Mouse (Mus musculus): ENCODE data around the gene Eif5b. TPM values are rescaled to one million over a fixed set of nuclear protein-coding genes. Genes with fewer than 3 reads are reported as not detected.
"Not testable (repeated sequence)": the region's sequence is repeated elsewhere in the genome, so short reads cannot be mapped to it uniquely, and the experiment has no call there.

Eif5b gene
- polyA plus RNA-seq, 1 experiment, result 19.1 TPM

DNA sequence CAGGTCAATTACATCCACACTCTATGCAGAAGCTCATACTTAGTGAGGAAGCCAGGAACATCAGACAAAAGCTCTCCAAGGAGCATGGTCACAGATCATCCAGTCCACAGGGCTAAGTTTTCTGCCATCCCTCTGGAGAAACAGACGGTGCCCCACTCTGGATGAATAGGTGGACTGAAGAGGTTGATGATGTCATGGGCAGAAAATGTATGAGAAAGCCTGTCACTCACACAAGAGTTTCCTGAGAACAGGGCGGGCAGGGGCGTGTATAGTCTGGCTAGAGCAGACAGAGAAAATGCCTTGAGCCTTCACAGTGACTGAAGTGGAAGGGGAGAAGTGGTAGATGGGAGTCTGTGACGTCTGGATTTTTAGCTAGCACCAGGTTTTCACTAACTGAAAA lies 26.3 kb upstream of the Eif5b start:
- H3K4me1 ChIP-seq (ENCODE audit: control insufficient read depth, insufficient read depth, low read length), result no peaks in the 10 kb centered on the region
- no peak for TF ChIP-seq CTCF (IDR thresholded peaks at IDR 0.05; ENCODE audit: extremely low read depth, insufficient read depth, low read length)
- no peak for TF ChIP-seq POLR2A (IDR thresholded peaks at IDR 0.05; ENCODE audit: extremely low read depth, insufficient read depth, low read length)
- no peak overlapping the region for H3K27ac ChIP-seq (ENCODE audit: insufficient read depth, low read length)
- no peak overlapping the region for H3K4me3 ChIP-seq (ENCODE audit: insufficient read depth, low read length)

DNA sequence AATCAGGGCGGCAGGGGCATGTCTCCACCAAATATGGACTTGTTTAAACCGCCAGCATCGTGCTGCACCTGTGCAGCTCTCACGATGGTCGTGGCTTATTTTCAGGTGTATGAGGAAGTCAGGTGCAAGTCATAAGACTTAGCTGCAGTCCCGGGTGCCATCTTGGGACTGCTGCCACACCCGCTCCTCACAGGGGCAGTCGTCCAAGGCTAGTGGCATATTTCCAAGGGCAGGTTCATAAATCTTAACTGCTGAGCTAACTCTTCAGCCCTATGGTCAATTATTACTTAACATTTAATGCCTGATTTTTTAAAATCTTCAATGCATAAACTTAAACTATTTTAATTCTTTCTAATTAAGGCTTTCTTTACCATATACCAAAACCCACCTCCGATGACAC lies 21.1 kb upstream of the Eif5b start:
- not testable (repeated sequence) for H3K4me1 ChIP-seq (ENCODE audit: control insufficient read depth, insufficient read depth, low read length); H3K4me3 ChIP-seq (ENCODE audit: insufficient read depth, low read length); H3K27ac ChIP-seq (ENCODE audit: insufficient read depth, low read length)

- no peak overlapping the region for H3K4me3 ChIP-seq (ENCODE audit: insufficient read depth, low read length)
- H3K27ac ChIP-seq (ENCODE audit: insufficient read depth, low read length), result no peak overlapping the region
- H3K4me1 ChIP-seq (ENCODE audit: control insufficient read depth, insufficient read depth, low read length), result no peaks in the 10 kb centered on the region
- no peak for TF ChIP-seq CTCF (IDR thresholded peaks at IDR 0.05; ENCODE audit: extremely low read depth, insufficient read depth, low read length)
Observed at GRCm38 (mm10) chr1:37977303-37977702, 20.5 kb upstream of the Eif5b start.

- Histone ChIP-seq H3K4me3 (ENCODE audit: insufficient read depth, low read length) (no peak overlapping the region), H3K27ac (ENCODE audit: insufficient read depth, low read length) (no peak overlapping the region), H3K4me1 (ENCODE audit: control insufficient read depth, insufficient read depth, low read length) (no peaks in the 10 kb centered on the region)
- TF ChIP-seq CTCF (IDR thresholded peaks at IDR 0.05; ENCODE audit: extremely low read depth, insufficient read depth, low read length) (no peak), POLR2A (IDR thresholded peaks at IDR 0.05; ENCODE audit: extremely low read depth, insufficient read depth, low read length) (no peak)
Observed at GRCm38 (mm10) chr1:37984326-37984725, 13.5 kb upstream of the Eif5b start.

DNA sequence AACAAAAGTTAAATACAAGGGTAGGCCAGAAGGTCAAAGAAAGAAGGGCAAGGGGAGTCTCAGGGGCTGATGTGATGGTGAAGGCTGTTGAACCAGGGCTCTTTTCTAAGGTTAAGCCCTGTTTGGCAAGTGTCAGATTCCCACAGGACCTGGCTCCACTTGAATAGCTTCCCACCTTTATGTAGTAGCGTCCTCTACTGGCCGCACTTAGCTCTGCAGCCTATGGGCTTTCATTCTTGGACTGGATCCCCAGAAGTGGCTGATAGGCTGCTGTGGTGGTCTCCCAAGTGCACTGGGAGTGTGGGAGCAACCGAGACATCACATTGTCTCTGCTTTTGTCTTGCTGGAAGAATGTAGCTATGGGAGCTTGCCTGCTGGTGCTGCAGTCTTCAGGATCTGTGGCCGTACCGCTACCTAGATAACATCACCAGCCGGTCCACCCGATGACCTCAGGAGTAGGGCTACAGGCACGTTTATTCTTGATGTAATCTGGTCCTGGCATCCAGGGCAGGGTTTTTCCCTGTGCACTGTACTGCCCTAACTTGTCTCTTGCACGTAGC lies 12.0 kb upstream of the Eif5b start:
- TF ChIP-seq POLR2A (IDR thresholded peaks at IDR 0.05; ENCODE audit: extremely low read depth, insufficient read depth, low read length) (no peak), CTCF (IDR thresholded peaks at IDR 0.05; ENCODE audit: extremely low read depth, insufficient read depth, low read length) (peak; percentile 82)
- H3K27ac ChIP-seq (ENCODE audit: insufficient read depth, low read length), result no peak overlapping the region
- no peak overlapping the region for H3K4me3 ChIP-seq (ENCODE audit: insufficient read depth, low read length)
- H3K4me1 ChIP-seq (ENCODE audit: control insufficient read depth, insufficient read depth, low read length), result no peaks in the 10 kb centered on the region

- Histone ChIP-seq H3K27ac (ENCODE audit: insufficient read depth, low read length) (no peak overlapping the region), H3K4me1 (ENCODE audit: control insufficient read depth, insufficient read depth, low read length) (no peaks in the 10 kb centered on the region), H3K4me3 (ENCODE audit: insufficient read depth, low read length) (no peak overlapping the region)
- no peak for TF ChIP-seq CTCF (IDR thresholded peaks at IDR 0.05; ENCODE audit: extremely low read depth, insufficient read depth, low read length)
Observed at GRCm38 (mm10) chr1:37987856-37988255, 10.0 kb upstream of the Eif5b start.

DNA sequence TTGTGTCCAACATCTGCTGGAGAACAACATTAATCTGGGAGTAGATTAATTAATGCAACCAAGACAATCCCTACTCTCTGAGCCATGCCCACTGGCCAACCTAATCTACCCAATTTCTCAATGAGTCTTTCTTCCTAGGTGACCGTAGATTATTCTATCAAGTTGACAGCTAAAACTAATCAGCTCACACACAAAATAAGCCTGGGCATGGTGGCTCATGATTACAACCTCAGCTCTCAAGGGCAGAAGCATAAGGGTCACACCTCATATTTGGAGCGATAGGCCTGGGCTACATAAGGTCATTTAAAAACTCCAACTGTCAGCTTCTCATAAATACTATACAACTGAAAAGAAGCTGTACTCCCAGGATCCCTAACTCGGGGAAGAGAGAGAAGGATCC lies 1.6 kb upstream of the Eif5b start:
- Histone ChIP-seq H3K4me3 (ENCODE audit: insufficient read depth, low read length) (peak overlapping the region; percentile 81), H3K4me1 (ENCODE audit: control insufficient read depth, insufficient read depth, low read length) (no peaks in the 10 kb centered on the region; the same call in 1 of the 2 replicates), H3K27ac (ENCODE audit: insufficient read depth, low read length) (no peak overlapping the region)
- TF ChIP-seq CTCF (IDR thresholded peaks at IDR 0.05; ENCODE audit: extremely low read depth, insufficient read depth, low read length) (no peak), POLR2A (IDR thresholded peaks at IDR 0.05; ENCODE audit: extremely low read depth, insufficient read depth, low read length) (no peak)

GRCm38 (mm10) chr1:37996877-37997484 lies 829 bp upstream of the Eif5b start:
- Histone ChIP-seq H3K27ac (ENCODE audit: insufficient read depth, low read length) (peak overlapping the region; percentile 94), H3K4me3 (ENCODE audit: insufficient read depth, low read length) (peak overlapping the region; percentile 81), H3K4me1 (ENCODE audit: control insufficient read depth, insufficient read depth, low read length) (no peaks in the 10 kb centered on the region; the same call in 1 of the 2 replicates)
- peak; percentile 63 for TF ChIP-seq POLR2A (IDR thresholded peaks at IDR 0.05; ENCODE audit: extremely low read depth, insufficient read depth, low read length)
- TF ChIP-seq CTCF (IDR thresholded peaks at IDR 0.05; ENCODE audit: extremely low read depth, insufficient read depth, low read length), result no peak

DNA sequence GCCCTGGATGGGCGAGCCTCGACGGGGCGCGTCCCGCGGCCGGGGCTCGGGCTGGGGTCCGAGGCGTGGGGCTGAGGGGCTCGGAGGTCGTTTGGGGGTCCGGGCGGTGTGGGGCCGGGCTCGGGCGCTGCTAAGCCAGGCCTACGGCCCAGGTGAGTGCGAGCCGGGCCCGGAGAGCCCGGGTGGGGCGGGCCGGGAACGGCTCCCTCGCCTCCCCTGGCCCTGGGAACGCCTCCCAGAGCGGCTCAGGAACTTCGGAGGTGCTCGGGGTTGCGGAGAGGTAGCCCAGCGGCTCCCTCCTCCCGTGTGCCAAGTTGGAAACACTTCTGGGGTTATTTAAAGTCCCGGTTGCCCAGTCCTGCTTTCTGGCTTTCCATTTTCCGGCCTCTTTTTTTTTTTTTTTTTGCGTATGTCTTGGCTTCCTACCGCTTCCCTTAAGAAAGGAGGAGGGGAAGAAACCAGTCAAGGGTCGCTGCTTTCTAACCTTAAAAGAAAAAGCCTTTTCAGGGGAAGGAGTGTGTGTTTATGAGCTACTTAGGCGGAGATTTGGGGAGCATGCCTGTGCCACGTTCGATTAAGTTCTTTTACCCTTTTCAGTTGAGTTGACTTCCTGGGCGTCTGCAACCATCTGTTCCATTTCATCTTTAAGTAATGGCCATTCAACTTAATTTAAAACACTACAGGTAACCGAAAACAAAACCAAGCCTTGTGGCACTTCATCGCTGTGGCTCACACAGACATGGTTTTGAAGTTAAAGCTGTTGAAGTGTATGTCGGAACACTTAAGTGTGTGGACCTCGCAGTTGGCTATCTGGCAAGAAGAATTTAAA lies 775 bp downstream of the Eif5b start:
- Histone ChIP-seq H3K4me3 (ENCODE audit: insufficient read depth, low read length) (peak overlapping the region; percentile 81), H3K27ac (ENCODE audit: insufficient read depth, low read length) (no peak overlapping the region), H3K4me1 (ENCODE audit: control insufficient read depth, insufficient read depth, low read length) (no peaks in the 10 kb centered on the region; the same call in 1 of the 2 replicates)
- TF ChIP-seq POLR2A (IDR thresholded peaks at IDR 0.05; ENCODE audit: extremely low read depth, insufficient read depth, low read length) (no peak), CTCF (IDR thresholded peaks at IDR 0.05; ENCODE audit: extremely low read depth, insufficient read depth, low read length) (no peak)

- H3K4me3 ChIP-seq (ENCODE audit: insufficient read depth, low read length), result no peak overlapping the region; the same call in 1 of the 2 replicates
- TF ChIP-seq CTCF (IDR thresholded peaks at IDR 0.05; ENCODE audit: extremely low read depth, insufficient read depth, low read length) (no peak), POLR2A (IDR thresholded peaks at IDR 0.05; ENCODE audit: extremely low read depth, insufficient read depth, low read length) (no peak)
- H3K4me1 ChIP-seq (ENCODE audit: control insufficient read depth, insufficient read depth, low read length), result no peaks in the 10 kb centered on the region; the same call in 1 of the 2 replicates
- H3K27ac ChIP-seq (ENCODE audit: insufficient read depth, low read length), result no peak overlapping the region
Observed at GRCm38 (mm10) chr1:37999552-37999951, 1.7 kb downstream of the Eif5b start.

All from cortical plate, adult 2 months (tissue).